Mouse (Mus musculus) lung, postnatal 25 days (tissue): Measurements from ENCODE around the gene E030030I06Rik.
A peak's percentile ranks its signal among the peaks of the same experiment; 100 is the strongest.
"Not testable (repeated sequence)": the region's sequence is repeated elsewhere in the genome, so short reads cannot be mapped to it uniquely, and the experiment has no call there.

Experiments used
- DNase-seq: peaks from one replicate; pipeline ENCODE4 v3.0.0; 2022; ENCODE audit warnings: low spot score

The E030030I06Rik gene

DNA sequence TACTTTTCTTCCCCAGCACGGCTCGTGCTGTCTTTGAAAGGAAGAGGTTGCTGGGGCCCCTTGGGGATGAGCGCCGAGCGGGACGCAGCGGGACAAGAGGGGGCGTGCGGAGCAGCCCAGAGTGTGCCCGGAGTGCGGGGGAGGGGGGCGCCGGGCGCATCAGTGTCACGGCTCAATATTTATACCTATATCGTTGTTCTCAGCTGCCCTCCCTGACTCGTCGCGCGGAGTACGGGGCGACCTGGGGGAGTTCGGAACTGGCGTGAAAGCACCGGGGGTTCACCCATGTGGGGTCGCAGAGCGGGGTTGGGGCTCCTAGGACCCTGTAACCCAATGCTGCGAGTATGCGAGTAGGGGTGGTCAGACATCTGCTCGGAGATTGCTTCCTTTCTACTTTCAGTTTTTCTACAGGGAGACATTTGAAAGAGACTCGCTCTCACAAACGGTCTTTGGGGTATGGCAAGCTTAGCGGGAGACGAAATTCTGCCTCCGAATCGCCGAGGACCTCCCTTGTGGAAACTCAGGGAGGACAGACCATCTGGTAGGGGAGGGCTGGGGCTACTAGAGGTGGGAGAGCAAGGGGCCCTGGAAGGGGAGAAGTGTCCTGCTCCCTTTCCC is at the start of gene E030030I06Rik:
Gene E030030I06Rik (minus strand): TSS at position 198 of the 618 bp plus-strand sequence.
- DNase-seq: no peak

DNA sequence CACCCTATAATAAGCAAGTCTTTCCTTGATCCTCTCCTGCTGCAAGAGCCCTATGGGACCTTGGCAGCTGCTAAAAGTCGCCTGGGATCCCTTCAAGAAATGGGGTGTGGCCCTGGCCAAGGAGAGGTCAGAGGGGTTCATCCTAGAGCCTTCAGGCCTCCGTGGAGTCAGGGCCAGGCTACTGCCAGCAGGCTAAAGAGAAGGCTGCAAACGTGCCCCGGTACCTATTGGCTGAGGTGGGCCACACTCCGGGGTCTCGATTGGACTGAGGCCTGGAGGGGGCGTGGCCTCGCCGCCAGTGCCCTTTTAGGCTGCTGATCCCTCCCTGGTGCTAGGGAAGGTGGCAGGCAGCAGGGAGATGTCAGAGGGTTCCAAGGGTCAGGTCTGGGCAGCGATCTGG is 42.0 kb upstream of the E030030I06Rik start:
- not testable (repeated sequence) for DNase-seq

DNA sequence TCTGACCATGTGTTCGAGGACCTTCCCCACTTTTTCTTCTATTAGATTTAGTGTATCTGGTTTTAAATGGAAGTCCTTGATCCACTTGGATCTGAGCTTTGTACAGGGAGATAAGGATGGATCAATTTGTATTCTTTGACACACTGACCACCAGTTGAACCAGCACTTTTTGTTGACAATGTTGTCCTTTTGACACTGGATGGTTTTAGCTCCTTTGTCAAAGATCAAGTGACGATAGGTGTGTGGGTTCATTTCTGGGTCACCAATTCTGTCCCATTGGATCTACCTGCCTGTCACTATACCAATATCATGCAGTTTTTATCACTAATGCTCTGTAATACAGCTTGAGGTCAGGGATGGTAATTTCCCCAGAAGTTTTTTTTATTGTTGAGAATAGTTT is 27.4 kb upstream of the E030030I06Rik start:
- DNase-seq: not testable (repeated sequence)

DNA sequence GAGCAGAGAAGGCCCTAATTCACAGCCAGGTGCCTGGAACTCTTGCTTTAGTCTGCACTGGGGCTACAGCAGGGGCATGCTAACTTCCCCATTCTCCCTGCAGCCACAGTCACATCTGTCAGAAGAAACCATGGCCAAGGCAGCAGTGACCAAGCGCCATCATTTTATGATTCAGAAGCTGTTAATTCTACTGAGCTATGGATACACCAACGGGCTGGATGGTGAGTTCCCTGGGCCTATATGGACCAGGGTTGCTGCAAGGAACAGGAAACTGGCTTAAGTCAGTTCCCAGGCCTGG is 25.1 kb upstream of the E030030I06Rik start:
- DNase-seq: not testable (repeated sequence)

DNA sequence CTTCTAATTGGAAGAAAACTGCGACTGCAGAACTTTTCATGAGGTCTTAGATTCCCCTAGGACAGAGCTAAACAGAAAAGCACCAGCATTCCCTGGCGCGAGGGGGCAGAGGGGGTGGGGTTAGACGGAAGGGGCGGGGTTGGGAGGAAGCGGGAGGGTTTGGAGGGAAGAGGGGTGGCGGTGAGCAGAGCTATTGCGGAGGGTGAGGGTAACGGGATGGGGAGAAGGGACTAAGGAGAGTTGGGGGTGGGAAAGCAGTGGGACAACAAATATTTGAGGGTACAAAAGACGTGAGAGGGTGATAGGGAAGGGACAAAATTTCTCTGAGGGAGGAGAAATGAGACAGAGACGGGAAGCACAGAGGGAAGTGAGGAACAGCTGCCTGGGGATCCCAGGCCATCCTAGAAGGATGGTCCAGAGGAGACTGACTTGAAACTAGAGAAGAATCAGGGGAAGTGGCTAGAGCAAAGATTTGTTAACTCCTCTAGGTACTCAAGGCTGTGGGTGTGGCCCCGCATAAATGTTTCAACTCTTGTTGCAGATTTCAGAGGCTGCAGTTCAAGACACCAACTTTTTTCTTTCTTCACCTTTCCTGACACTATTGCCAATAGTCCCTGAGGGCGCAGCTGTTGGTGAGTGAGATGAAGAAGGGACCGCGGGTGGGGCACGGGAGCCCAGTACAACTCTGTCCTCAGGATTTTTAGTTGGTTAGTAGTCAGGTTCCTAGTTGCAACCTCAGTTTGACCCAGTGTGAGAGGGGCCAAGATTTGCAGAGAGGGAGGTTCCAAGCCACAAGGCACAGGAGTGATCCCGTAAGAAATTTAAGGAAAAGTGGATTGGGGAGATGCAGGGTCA is 24.5 kb upstream of the E030030I06Rik start:
- not testable (repeated sequence) for DNase-seq

DNA sequence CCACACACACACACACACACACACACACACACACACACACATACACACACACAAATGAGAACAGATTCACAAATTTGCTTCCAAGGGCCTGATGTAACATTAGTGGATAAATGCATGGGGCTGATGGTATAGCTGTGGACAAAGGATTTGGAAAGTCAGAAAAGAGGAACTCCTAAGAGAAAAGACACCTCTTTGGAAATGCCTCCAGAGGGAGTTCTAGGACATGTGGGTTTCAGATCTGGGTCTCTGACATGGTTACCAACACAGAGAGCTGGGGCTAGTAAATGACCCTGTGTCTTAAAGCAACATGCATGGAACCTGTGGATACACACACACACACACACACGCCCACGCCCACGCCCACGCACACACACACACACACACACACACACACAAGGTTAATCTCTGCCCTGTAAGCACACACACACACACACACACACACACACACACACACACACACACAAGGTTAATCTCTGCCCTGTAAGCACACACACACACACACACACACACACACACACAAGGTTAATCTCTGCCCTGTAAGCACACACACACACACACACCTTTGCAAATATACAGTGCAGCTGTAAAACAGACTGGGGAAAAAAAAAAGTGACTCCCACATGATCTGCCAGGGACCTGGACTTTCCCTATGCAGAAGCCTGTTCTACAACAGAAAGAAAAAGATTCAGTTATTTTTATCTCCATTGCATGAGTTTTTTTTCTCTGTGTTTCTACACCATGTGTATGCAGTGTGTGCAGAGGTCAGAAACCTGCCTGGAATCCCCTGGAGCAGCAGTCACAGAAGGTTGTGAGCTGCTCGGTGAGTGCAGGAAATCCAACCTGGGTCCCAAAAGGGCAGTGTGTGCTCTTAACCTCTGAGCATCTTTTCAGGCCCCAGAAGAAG is 23.6 kb upstream of the E030030I06Rik start:
- DNase-seq: not testable (repeated sequence)

DNA sequence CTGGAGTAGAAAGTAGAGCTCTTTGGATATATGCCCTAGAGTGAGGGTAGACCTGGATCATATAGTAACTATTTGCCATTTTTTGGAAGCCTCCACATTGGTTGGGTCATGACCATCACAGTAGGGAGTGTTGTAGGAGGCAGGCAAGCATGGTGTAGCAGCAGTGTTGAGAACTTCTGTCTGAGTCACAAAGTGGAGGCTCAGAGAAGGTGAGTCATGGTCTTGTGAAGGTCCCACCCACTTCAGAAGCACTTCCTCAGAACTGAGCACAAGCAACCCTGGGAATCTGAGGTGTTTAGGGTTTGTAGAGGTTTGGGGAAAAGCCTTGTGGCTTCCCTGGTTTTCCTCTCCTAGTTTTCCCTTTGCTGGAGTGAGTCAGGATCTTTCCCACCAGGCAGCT is 20.0 kb upstream of the E030030I06Rik start:
- DNase-seq: not testable (repeated sequence)

DNA sequence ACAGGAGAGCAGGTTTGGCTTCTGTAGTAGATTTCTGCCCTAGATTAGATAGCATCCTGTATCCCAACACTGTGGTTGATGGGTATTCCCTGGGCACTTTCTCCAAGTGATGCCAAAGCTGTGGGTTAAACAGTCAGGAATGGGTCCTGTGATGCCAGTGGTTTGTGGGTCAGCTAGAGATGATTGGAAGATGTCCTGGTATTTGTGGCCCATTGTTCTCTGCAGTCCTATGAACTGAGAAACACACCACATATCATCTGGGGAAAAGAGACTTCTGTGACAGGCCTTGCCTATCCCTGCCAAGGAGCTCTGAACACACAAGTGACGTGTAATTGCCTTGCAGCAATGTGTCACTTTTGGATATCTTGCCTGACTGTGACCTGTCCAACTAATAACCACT is 18.0 kb upstream of the E030030I06Rik start:
- not testable (repeated sequence) for DNase-seq

DNA sequence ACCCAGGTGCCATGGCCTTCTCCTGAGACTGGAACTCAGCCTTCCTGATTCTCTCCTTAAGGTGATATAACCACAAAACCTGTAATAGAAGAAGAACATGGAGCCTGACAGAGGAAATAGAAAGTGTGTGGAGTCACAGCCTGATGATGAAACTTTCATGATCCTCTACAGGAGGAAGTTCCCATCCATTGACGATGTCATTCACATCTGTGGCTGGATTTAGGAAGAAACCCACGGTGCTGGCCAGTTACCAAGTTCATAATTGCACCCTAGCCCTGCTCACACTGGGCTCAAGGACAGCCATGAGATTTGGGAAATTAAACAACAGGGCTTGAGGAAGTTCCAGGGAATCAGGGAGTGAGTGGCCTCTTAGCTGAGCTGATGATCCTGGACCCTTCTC is 17.0 kb upstream of the E030030I06Rik start:
- DNase-seq: not testable (repeated sequence)

DNA sequence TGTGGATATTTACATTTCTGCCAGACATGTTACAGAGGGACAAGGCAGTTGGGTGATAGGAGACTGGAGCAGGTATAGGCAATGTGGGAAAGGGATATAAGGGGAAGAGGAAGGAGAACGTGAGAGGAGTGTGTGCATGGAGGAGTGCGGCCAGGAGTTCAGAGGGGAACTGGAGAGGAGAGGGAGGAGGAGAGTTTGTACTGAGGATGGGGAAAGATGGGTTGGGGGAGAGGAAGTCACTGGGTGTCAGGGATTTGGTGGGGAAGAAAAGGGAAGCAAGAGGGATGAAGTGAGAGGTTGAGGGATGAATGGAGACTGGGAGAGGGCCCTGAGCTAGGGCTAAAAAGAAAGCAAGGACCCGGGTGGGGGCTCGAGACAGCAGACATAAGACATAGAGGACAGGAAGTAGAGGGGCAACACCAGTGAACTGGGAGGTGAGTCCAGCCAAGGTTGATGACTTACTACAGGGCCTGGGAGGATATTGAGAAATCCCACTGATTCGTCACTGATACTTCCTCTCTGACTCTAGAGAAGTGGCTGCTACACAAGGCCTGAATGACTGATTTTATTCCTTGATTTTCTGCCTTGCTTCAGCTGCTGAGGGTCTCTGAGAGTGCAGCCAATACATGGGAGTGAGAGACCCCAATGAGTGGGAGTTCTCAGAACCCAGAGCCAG is 16.4 kb upstream of the E030030I06Rik start:
- DNase-seq: not testable (repeated sequence)

DNA sequence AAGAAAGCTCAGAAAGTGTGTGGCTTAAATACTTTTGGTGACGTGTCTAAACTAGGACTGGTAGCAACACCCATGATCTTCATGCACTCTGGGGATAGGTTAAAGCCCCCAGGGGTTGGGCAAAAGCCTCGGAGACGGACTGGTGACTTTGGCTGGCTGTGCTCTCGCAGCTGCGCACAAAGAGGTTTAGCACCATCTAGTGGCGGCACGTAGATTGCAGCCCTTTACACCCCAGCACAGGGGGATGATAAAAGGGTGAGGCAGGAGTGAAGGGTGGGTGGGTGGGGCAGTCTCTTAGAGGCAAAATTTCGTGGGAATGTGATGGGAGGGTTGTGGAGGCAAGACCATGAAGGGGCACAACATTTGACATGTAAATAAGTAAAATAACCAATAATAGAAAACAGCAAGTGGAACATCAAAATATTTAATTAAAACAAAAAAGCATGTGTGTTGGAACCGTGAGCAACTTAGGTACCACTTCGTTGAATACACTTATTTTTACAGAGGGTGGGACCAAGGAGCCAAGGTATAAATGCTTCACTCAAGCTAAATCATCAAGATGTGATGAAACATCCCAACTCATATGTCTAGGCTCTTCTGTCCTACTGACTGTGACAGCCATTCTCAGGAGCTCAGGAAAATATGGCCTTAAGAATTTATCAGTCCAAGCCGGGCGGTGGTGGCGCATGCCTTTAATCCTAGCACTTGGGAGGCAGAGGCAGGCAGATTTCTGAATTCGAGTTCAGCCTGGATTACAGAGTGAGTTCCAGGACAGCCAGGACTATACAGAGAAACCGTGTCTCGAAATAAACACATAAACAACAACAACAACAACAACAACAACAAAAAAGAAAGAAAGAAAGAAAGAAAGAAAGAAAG is 14.9 kb upstream of the E030030I06Rik start:
- peak; percentile 64 for DNase-seq

DNA sequence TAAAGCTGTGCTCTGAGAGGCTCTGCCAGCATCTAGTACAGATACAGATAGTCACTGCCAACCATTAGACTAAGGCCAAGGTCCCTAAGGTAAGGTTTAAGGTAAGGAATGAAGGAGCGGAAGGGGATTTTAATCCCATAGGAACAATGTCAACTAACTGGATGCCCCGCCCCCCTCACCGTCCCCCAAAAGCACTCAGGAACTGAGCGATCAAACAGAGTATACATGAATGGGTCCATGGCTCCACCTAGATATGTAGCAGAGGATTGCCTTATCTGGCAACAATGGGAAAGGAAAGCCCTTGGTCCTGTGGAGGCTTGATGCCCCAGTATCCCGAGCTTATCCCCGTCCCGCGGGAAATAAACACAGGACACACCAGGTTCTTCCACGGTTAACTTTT is 14.2 kb upstream of the E030030I06Rik start:
- DNase-seq: not testable (repeated sequence)

DNA sequence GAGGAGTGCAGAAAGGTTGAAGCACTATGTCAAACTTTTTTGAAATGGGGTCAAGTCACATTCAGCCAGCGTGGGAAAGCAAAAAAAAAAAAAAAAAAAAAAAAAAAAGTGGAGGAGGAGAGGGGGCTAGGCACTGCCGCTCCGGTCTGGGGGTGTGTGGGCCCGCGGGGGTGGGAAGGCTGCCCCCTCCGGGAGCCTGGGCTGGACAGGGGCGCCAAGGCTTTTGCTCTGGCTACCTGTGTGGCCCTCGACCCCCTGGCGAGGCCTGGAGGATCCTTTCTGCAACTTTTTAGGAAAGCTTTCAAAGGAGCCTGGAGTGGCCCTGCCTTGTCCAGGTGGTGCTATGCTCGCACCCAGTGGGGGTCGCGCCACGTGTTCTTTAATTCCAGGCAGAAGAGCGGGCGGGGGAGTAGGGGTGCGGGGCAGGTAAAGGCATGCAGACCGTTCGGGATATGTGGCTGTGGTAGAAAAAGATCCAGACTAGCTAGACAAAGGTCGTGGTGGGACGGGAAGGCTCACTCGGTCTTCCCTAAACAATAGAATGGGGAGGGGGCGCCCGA is 10.6 kb upstream of the E030030I06Rik start:
- DNase-seq: no peak

DNA sequence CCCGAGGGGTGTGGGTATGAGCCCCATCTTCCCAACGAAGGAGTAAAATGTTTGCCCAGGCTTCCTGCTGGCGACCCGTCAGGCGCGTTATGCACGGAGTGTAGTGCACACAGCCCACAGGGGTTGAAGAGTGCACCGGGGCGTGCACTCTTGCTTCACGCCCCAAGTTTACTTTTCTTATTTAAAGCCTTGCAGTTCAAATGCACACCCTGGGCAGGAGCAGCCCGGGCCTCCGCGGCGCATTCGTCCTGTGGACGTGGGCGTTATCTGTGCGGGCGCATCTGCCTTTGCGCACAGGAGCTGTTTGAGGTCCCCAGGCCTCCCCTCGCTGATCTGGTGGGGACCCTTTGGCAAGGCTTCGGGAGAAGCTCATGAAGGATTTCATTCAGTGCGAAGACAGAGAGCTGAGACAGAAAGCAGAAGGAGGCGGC is 10.1 kb upstream of the E030030I06Rik start:
- DNase-seq: no peak

DNA sequence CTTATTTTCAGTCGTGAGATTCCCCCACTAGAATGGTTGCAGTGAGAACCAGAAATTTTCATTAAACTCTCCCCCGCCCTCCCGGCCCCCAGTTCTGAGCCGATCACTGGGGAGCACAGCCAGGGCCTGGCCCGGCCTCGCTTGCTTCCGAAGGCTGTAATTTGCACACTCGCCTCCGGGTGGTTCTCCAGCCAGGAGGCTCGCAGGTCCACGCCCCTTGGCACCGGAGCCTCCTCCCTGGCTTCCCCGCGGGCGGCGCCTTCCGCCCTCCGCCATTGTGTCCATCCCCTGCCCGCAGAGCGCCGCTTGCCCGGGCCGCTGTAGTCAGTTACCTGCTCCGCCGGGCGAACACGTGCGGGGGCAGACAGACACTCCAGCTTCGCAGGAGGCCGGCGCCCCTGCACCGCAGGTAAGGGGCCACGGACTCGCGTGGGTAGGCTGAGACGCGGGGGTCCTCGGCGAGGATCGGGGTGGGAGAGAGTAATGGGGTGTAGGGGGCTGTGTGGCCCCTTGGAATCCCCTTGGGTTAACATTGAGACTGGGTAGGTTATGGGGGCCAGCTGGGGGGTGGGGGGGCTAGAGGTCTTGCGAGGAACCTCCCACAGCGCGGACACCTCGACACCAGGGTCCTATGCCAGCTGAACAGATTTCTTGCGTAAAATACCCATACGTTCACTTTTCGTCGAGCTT is 9.4 kb upstream of the E030030I06Rik start, which contains the start of the genes Raet1e and H60b:
Gene Raet1e (plus strand): TSS at position 260 of the 690 bp plus-strand sequence.
Gene H60b (plus strand): TSS at position 277 of the 690 bp plus-strand sequence.
- DNase-seq: peak; percentile 75

DNA sequence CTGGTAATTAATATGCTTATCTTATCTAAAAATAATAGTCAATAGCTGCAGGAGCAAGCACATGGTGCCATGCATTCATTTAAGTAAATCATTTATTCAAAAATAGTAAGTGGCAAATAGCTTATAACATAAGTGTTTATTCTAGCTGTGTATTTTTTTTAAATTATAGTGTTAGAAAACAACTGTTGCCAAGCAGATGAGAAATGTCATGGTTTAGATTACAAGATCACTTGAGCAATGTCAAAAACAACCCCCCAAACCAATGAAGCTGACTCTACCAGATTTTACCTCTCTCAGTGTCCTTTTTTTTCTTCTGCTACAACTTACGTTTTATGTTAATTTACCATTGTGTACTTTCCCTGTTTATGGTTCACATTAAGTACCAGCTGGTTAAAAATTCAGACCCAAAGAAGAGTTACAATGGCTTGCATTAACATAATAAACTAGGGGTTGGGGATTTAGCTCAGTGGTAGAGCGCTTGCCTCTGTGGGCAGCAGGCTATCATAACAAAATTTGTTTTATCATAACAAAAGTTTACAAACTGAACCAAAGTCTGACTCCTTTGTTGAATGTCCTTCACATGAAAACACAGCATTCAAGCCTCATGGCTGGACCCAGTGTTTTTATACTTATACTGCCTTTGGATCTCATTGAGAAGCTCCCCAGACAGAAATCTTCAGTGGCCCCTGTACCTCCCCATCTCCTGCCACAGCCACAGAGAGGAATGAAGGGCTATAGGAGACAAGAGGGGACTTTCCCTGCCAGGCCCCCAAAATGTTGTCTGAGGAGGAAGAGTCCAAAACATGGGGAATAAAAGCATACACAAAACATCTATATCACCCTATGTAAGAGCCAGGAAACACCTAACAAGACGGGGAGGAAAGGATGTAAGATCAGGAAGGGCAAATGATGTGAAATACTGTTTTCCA is 6.1 kb upstream of the E030030I06Rik start:
- DNase-seq: no peak

DNA sequence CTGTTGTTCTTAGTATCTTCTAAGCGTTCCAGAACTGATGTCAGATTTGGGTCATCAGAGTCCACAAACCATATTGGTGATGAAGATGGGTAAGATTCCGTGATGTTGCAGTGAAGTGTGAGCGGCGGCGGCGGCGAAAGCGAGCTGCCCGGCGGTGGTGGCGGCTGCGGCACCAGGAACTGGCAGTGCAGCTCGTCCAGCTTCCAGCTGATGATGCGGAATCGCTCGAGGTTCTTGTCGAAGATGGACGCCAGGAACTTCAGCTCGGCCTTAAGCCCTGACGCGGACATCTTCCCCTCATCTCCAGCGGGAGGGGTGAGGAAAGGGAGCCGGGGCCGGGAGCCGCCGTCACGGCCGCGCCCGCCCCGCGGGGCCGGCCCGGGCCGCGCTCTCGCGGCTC is 5.1 kb upstream of the E030030I06Rik start:
- DNase-seq: not testable (repeated sequence)

DNA sequence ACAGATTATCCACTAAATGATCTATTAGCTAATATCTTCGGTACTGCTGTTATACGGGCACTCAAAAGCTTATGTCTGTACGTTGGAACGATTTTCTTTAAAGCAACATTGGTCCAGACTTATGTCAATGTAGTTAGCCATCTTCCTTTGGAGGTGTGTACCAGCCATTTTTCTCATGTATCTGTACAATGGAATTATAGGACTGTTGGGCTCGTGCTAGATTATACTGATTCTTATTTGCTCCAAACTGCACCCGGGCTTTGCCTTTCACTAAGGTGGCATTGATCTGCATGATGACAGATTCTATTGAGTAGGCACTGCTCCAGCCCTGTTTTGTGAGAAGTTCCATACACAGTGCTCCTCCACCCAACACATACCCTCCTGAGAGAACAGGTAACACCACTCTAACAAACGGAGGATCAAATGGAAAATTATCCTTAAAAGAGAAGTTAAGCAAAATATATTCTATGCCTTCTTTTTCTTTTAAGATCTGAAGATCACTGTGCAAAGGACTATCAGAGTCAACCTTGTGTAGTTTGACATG is 4.1 kb upstream of the E030030I06Rik start:
- not testable (repeated sequence) for DNase-seq
